Mouse (Mus musculus): ENCODE measurements around the gene Mdh1b. TPM values are rescaled to one million over a fixed set of nuclear protein-coding genes. Genes with fewer than 3 reads are reported as not detected.

Mdh1b gene
- total and polyA plus RNA-seq, 3 experiments, result not detected

GRCm38 (mm10) chr1:63658016-63658415, 72.1 kb downstream of the Mdh1b start:
- H3K36me3 ChIP-seq (ENCODE audit: control insufficient read depth in 1 of 2, insufficient read depth in 2 of 2, low read length in 2 of 2), result no peaks in the 10 kb centered on the region
- no peak for TF ChIP-seq SIN3A (IDR thresholded peaks at IDR 0.05; ENCODE audit: low read length)
- TF ChIP-seq RAD21 (IDR thresholded peaks at IDR 0.05; ENCODE audit: low read depth, low read length), result peak; percentile 64
- peak; percentile 60 to 85 (median 81) for TF ChIP-seq CTCF (IDR thresholded peaks at IDR 0.05 in 2 of 3, conservative IDR thresholded peaks at IDR 0.05 in 1 of 3; ENCODE audit: control insufficient read depth in 1 of 3, insufficient read depth in 1 of 3, low read depth in 2 of 3, low read length in 3 of 3, poor library complexity in 1 of 3, severe bottlenecking in 1 of 3)
- peak; percentile 60 for TF ChIP-seq SMC3 (IDR thresholded peaks at IDR 0.05; ENCODE audit: low read depth, low read length)
- peak; percentile 36; the same call in 1 of the 2 replicates for TF ChIP-seq ZC3H11A (IDR thresholded peaks at IDR 0.05; ENCODE audit: low read depth, low read length)
- H3K4me3 ChIP-seq (ENCODE audit: control insufficient read depth in 1 of 2, insufficient read depth in 1 of 2, low read depth in 2 of 2, low read length in 2 of 2), result no peak overlapping the region
- no peaks in the 10 kb centered on the region for H3K4me1 ChIP-seq (ENCODE audit: control insufficient read depth in 1 of 2, insufficient read depth in 2 of 2, low read length in 2 of 2)
- DNase-seq (ENCODE audit: low read depth, low spot score), result peak; percentile 79
- no peaks in the 10 kb centered on the region for H3K27me3 ChIP-seq (ENCODE audit: control insufficient read depth in 1 of 2, insufficient read depth in 2 of 2, low read length in 2 of 2)
- no peak overlapping the region for H3K9ac ChIP-seq (ENCODE audit: control insufficient read depth, low read depth, low read length, poor library complexity, severe bottlenecking)
- no peaks in the 10 kb centered on the region for H3K79me2 ChIP-seq (ENCODE audit: control insufficient read depth, insufficient read depth, low read length, poor library complexity)
- no peaks in the 10 kb centered on the region for H3K9me3 ChIP-seq (replicated peaks; ENCODE audit: insufficient read depth, low read length)
- no peak overlapping the region for H3K27ac ChIP-seq (ENCODE audit: control insufficient read depth, low read depth, low read length)

Other genes with a start within 250 kb of the Mdh1b start
- gene Gm39653, start 114.3 kb downstream of the Mdh1b start, total RNA-seq (2012; rRNA removed), result not detected in 2 replicates
- gene Gm39653, start 114.3 kb downstream of the Mdh1b start, polyA plus RNA-seq (2012; ENCODE audit: insufficient read depth in 1 of 2, insufficient read length in 2 of 2, low read depth in 1 of 2, low replicate concordance in 2 of 2, missing spikeins in 1 of 2), result not detected
- not detected in 2 replicates for gene Dytn, start 43.4 kb downstream of the Mdh1b start, total RNA-seq (2012; rRNA removed)
- not detected for gene Dytn, start 43.4 kb downstream of the Mdh1b start, polyA plus RNA-seq (2012; ENCODE audit: insufficient read depth in 1 of 2, insufficient read length in 2 of 2, low read depth in 1 of 2, low replicate concordance in 2 of 2, missing spikeins in 1 of 2)
- not detected in 2 replicates for gene Fastkd2, start 296 bp upstream of the Mdh1b start, total RNA-seq (2012; rRNA removed)
- not detected for gene Fastkd2, start 296 bp upstream of the Mdh1b start, polyA plus RNA-seq (2012; ENCODE audit: insufficient read depth in 1 of 2, insufficient read length in 2 of 2, low read depth in 1 of 2, low replicate concordance in 2 of 2, missing spikeins in 1 of 2)
- not detected in 2 replicates for gene 4933402D24Rik, start 38.9 kb upstream of the Mdh1b start, total RNA-seq (2012; rRNA removed)
- gene 4933402D24Rik, start 38.9 kb upstream of the Mdh1b start, polyA plus RNA-seq (2012; ENCODE audit: insufficient read depth in 1 of 2, insufficient read length in 2 of 2, low read depth in 1 of 2, low replicate concordance in 2 of 2, missing spikeins in 1 of 2), result not detected